Mouse (Mus musculus) kidney, embryonic 15.5 days (tissue): ENCODE data around the gene Qrfpr. TPM values are rescaled to one million over a fixed set of nuclear protein-coding genes. Genes with fewer than 3 reads are reported as not detected.

Experiments used
- ATAC-seq: fragments of 200-750 bp; cut with Nextera tagmentation; replicated peaks from 2 replicates; pipeline ENCODE4 v1.8.0; 2017; ENCODE audit warnings: moderate TSS enrichment; ENCODE audit not compliant: low FRiP score
- H3K27ac ChIP-seq: fragments of 300-500 bp; sonication (generic); 2 replicates; pipeline ENCODE4 v1.5.1; 2015; ENCODE audit warnings: mild to moderate bottlenecking, inconsistent platforms
- H3K27me3 ChIP-seq: fragments of 300-500 bp; sonication (generic); 2 replicates; pipeline ENCODE4 v1.6.1; 2015; ENCODE audit warnings: inconsistent platforms
- H3K36me3 ChIP-seq: fragments of 300-500 bp; sonication (generic); 2 replicates; pipeline ENCODE4 v1.6.1; 2015; ENCODE audit warnings: inconsistent platforms
- H3K4me1 ChIP-seq: fragments of 300-500 bp; sonication (generic); 2 replicates; pipeline ENCODE4 v1.6.1; 2015; ENCODE audit warnings: inconsistent platforms
- H3K4me2 ChIP-seq: fragments of 300-500 bp; sonication (generic); 2 replicates; pipeline ENCODE4 v1.6.1; 2015; ENCODE audit warnings: moderate library complexity, mild to moderate bottlenecking, inconsistent platforms
- H3K4me3 ChIP-seq: fragments of 300-500 bp; sonication (generic); replicated peaks from 2 replicates; pipeline ENCODE4 v1.5.1; 2015; ENCODE audit warnings: mild to moderate bottlenecking, inconsistent platforms
- H3K9ac ChIP-seq: fragments of 300-500 bp; sonication (generic); 2 replicates; pipeline ENCODE4 v1.6.1; 2015; ENCODE audit warnings: mild to moderate bottlenecking, inconsistent platforms
- H3K9me3 ChIP-seq: fragments of 300-500 bp; sonication (generic); replicated peaks from 2 replicates; pipeline ENCODE4 v1.6.1; 2016; ENCODE audit warnings: inconsistent platforms
- WGBS: fragments of 180-500 bp; shearing (Covaris S2); methylation state at CpG from one replicate; pipeline ENCODE4 v1.1.7; 2015; ENCODE audit warnings: mixed read lengths; 5-methylcytosine and 5-hydroxymethylcytosine counted together
- polyA plus RNA-seq: library from polyadenylated mRNA; unstranded; fragments of >200 nt; fragmentation: Nextera tagmentation; extraction: Ambion mirVana; gene quantifications from 2 replicates; pipeline ENCODE4 v1.2.1, GENCODE M21; 2015

Qrfpr gene
- polyA plus RNA-seq, 1 experiment from 2014 or later = not detected

DNA sequence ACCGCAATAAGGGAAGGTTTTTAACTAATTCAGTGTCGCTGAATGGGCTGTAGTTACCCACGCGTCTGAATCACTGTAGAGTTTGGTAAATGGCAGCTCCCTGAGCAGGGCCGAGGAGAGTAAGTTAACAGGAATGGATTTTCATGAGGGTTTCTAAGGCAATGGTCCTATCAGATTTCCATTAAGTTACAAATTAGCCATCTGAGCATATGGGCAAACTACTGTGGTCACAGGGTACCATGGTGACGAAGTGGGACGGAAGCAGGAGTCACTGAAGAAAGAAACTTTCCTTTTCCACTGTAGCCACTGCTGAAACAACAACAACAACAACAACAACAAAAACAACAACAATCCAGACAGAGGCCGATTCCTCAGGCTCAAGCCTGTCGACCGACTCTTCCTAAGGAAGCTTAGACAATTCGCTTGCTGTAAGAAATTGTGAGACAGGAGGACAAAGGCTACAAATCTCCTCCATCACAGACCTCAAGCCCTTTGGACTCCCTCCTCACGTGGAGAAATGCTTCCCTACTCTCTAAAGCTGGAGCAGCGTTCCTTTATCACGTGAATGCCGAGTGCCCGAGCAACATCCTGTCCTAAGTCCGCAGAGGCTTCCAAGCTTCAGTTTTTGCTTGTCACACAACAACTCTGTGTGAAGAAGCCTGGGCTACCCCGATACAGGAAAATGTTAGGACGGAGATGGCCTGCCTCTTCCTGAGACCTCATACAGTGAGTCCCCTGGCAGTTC is 14.4 kb downstream of the Qrfpr start:
- ATAC-seq = peak; percentile 62; the same call in 1 of the 2 replicates
- Histone ChIP-seq H3K9ac (no peak overlapping the region), H3K36me3 (no peaks in the 10 kb centered on the region), H3K4me3 (no peak overlapping the region), H3K4me2 (no peak overlapping the region), H3K27me3 (no peaks in the 10 kb centered on the region), H3K9me3 (no peaks in the 10 kb centered on the region), H3K4me1 (no peaks in the 10 kb centered on the region), H3K27ac (no peak overlapping the region)
- WGBS = 67% methylated on average over 19 of the region's 19 CpGs

DNA sequence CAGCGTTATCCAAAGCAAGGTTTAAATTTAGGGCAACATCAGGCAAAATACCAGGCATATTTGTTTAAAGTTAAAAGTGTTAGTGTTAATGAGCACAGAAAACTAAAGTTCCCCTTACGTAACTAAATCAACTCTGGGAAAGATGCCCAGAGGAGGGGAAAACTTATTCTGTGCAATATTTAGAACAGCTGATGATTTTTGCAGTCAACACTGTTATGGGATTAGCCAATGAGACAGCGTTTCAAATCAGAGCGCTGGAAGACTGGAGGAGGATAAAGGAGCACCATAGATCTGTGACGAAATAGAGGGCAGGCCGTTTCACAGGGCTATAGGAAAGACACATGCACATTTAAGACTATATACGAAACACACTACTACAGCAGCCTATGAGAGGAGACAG is 19.2 kb downstream of the Qrfpr start:
- Histone ChIP-seq H3K36me3 (no peaks in the 10 kb centered on the region), H3K9ac (no peak overlapping the region), H3K27me3 (no peaks in the 10 kb centered on the region), H3K4me3 (no peak overlapping the region), H3K4me2 (no peak overlapping the region), H3K9me3 (no peaks in the 10 kb centered on the region), H3K4me1 (no peaks in the 10 kb centered on the region), H3K27ac (no peak overlapping the region)
- 74% methylated on average over 7 of the region's 7 CpGs for WGBS
- no peak for ATAC-seq

DNA sequence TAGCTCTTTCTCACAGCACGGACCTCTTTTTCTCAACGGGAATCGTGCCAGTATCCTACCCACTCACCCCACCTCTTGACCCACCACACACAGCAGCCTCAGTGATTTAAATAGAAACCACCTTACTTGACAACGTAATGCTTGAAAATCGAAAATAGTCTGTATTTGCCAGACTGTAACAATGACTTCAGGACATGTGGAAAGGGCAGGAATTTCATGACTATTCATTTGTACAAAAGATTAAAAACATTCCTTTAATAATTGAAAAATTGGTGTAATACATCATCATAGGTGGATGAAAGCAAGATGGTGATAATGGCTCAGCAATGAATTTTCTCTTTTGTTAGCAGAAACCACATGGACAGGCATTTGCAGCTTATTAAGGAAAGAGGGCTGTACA is 21.0 kb downstream of the Qrfpr start:
- H3K9me3 ChIP-seq = no peaks in the 10 kb centered on the region
- no peaks in the 10 kb centered on the region for H3K36me3 ChIP-seq
- no peak overlapping the region for H3K4me2 ChIP-seq
- no peak overlapping the region for H3K27ac ChIP-seq
- ATAC-seq = no peak
- no peaks in the 10 kb centered on the region for H3K27me3 ChIP-seq
- no peak overlapping the region for H3K9ac ChIP-seq
- no peaks in the 10 kb centered on the region for H3K4me1 ChIP-seq
- no peak overlapping the region for H3K4me3 ChIP-seq
- 78% methylated on average over 5 of the region's 5 CpGs for WGBS

DNA sequence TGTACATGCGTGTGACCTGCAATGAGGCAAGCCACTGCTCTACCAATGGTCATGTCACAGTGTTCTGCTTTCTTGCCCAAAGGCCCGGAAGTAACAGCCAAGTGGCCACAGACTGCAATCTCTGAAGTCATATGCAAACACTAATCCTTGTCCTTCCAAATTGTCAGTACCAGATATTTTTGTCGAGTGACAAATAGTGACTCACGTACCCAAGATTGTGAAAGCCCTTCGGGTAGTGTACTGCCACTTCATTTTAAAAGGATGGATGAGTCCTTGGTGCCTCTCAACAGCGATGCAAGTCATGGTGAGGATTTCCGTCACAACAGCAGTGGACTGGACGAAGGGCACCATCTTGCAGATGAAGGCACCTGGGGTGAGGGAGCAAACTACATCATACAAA is 32.9 kb downstream of the Qrfpr start:
- no peak overlapping the region for H3K9ac ChIP-seq
- no peaks in the 10 kb centered on the region for H3K36me3 ChIP-seq
- no peak overlapping the region for H3K27ac ChIP-seq
- H3K4me1 ChIP-seq = no peaks in the 10 kb centered on the region
- no peaks in the 10 kb centered on the region for H3K27me3 ChIP-seq
- no peak overlapping the region for H3K4me2 ChIP-seq
- ATAC-seq = no peak
- no peaks in the 10 kb centered on the region for H3K9me3 ChIP-seq
- 90% methylated on average over 8 of the region's 8 CpGs for WGBS
- H3K4me3 ChIP-seq = no peak overlapping the region

DNA sequence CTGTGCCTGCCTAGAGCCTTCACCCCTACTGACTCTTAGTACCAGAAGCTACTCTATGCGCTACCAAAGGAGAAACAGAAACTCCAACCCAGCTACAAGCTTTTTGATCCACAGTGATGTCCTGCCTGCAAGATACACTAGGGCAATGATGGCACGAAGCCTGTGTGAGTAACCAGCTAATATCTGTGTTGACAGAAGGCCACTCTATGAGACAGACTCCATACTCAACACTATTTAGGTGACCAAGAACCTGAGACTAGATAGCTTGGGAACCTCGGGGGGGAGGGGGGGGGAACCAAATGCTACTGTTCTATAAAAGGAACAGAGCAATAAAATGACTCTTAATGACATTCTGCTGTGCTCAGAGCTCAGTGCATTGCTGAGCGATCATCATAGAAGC is 35.6 kb downstream of the Qrfpr start:
- ATAC-seq = no peak
- Histone ChIP-seq H3K9me3 (no peaks in the 10 kb centered on the region), H3K4me1 (no peaks in the 10 kb centered on the region), H3K4me2 (no peak overlapping the region), H3K4me3 (no peak overlapping the region), H3K27me3 (no peaks in the 10 kb centered on the region), H3K27ac (no peak overlapping the region), H3K36me3 (no peaks in the 10 kb centered on the region), H3K9ac (no peak overlapping the region)
- WGBS = 84% methylated on average over 4 of the region's 4 CpGs

DNA sequence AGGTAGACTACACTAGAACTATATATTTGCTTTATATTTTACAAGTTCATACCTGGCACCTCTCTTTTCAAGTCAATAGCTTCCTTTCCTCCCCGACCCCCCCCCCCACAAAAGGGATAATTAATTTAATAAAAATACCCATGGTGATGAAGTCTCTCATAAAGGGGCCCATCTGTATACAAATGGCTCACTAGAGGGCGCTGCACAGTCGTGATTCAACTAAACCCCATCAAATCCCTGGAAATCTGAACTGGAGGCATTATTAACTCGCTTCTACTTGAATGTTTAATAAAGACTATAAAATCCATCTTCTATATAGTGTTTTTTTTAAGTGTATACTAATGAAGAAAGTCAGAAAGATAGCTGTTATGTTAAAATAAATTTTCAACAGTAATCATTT is 40.6 kb downstream of the Qrfpr start:
- WGBS = 13% methylated on average over 4 of the region's 4 CpGs
- no peak overlapping the region for H3K4me3 ChIP-seq
- no peaks in the 10 kb centered on the region for H3K36me3 ChIP-seq
- no peak overlapping the region for H3K4me2 ChIP-seq
- ATAC-seq = no peak
- H3K27ac ChIP-seq = no peak overlapping the region
- no peaks in the 10 kb centered on the region for H3K4me1 ChIP-seq
- no peaks in the 10 kb centered on the region for H3K27me3 ChIP-seq
- H3K9ac ChIP-seq = no peak overlapping the region
- no peaks in the 10 kb centered on the region for H3K9me3 ChIP-seq

DNA sequence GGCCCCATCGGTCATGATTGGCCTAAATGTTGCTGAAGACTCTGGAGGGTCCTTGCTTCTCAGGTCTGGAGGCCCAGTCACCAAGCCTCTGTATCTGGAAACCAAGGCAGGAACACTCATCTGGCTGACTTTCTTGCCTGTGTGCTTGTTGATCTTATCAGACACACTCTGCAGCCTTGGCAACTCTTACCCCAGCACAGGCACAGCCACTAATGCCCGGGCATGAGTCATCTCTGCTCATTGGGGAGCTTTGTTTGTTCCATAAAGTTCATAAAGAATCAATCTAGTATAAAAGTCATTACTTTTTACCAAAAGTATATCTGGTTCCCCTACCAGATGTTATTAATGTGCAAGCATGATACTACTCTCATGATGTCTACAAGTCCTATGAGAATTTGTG is 48.4 kb downstream of the Qrfpr start:
- no peak overlapping the region for H3K27ac ChIP-seq
- no peaks in the 10 kb centered on the region for H3K27me3 ChIP-seq
- 86% methylated on average over 2 of the region's 2 CpGs for WGBS
- H3K9ac ChIP-seq = no peak overlapping the region
- H3K4me1 ChIP-seq = no peaks in the 10 kb centered on the region
- no peak overlapping the region for H3K4me3 ChIP-seq
- H3K36me3 ChIP-seq = peaks cover 10% of the 10 kb centered on the region
- no peak for ATAC-seq
- H3K9me3 ChIP-seq = no peaks in the 10 kb centered on the region
- H3K4me2 ChIP-seq = no peak overlapping the region

DNA sequence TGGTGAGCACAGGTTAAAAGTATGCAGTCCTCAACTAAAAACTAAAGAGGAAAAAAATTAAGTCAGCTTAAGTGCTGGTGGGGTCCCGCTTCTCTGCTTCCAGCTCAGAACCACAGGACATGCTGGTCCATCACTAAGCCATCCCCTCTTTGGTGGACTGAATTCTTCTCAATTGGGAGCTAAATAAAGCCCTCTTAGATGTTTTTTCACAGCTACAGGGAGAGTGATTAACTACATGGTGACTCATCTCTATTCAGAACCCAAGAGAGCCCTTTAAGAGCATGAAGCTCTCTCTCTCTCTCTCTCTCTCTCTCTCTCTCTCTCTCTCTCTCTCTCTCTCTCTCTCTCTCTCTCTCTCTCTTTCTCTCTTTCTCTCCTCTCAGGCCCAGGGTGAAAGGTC is 50.8 kb downstream of the Qrfpr start:
- 94% methylated on average over 1 of the region's 1 CpGs for WGBS
- Histone ChIP-seq H3K9me3 (no peaks in the 10 kb centered on the region), H3K4me1 (no peaks in the 10 kb centered on the region), H3K27me3 (no peaks in the 10 kb centered on the region), H3K9ac (no peak overlapping the region), H3K36me3 (peaks cover 29% of the 10 kb centered on the region), H3K27ac (no peak overlapping the region), H3K4me2 (no peak overlapping the region), H3K4me3 (no peak overlapping the region)
- no peak for ATAC-seq

DNA sequence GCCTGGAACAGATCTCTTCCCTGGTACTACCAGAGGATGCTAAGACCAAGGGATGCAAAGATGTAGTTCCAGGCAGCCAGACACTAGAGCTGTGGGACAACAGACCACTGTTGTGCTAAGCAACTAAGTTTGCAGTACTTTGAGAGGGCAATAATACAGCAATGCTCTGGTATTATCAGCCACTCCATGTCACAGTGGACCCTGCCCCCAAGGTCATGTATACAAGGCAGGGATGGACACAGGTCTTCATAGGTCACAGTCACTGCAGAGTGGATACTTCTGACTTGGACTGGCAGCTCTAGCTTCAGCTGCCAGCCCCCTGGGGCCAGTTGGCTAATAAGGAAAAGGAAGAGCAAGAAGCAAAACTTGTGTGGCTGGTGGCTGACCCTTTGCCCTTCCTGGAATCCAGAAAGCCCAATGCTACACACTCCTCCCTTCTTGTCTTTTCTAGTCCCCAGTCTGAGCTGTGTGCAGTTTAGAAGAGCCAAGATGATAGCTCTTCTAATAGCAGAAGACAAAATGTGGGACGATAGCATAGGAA is 51.4 kb downstream of the Qrfpr start:
- ATAC-seq = no peak
- Histone ChIP-seq H3K9me3 (no peaks in the 10 kb centered on the region), H3K27ac (no peak overlapping the region), H3K9ac (no peak overlapping the region), H3K27me3 (no peaks in the 10 kb centered on the region), H3K4me3 (no peak overlapping the region), H3K36me3 (peaks cover 35% of the 10 kb centered on the region), H3K4me1 (no peaks in the 10 kb centered on the region), H3K4me2 (no peak overlapping the region)
- WGBS = 85% methylated on average over 1 of the region's 1 CpGs

DNA sequence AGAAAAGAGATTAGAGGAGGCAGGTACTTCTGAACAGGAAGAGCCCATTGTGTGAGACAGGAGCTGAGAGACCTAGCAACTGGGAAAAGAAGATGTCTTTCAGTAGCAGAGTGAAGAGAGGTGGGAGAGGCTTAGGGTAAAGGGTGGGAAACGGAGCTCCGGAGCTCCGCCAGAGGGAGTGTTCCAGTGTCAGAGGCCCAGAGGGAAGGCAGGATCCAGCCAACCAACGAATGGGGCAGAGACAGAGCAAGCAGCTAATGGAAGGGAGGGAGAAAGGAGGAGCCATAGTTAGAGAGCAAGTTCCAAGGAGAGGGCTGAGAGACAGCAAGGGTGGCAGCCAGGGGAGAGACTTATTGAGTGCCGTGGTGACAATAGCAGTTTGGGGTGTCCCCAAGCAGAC is 66.8 kb downstream of the Qrfpr start:
- Histone ChIP-seq H3K9me3 (peaks cover 7% of the 10 kb centered on the region; the same call in 1 of the 2 replicates), H3K4me3 (no peak overlapping the region), H3K27ac (no peak overlapping the region), H3K27me3 (no peaks in the 10 kb centered on the region), H3K4me2 (no peak overlapping the region), H3K36me3 (peaks cover 11% of the 10 kb centered on the region), H3K4me1 (peaks cover 20% of the 10 kb centered on the region), H3K9ac (no peak overlapping the region)
- WGBS = 16% methylated on average over 5 of the region's 5 CpGs
- ATAC-seq = no peak

DNA sequence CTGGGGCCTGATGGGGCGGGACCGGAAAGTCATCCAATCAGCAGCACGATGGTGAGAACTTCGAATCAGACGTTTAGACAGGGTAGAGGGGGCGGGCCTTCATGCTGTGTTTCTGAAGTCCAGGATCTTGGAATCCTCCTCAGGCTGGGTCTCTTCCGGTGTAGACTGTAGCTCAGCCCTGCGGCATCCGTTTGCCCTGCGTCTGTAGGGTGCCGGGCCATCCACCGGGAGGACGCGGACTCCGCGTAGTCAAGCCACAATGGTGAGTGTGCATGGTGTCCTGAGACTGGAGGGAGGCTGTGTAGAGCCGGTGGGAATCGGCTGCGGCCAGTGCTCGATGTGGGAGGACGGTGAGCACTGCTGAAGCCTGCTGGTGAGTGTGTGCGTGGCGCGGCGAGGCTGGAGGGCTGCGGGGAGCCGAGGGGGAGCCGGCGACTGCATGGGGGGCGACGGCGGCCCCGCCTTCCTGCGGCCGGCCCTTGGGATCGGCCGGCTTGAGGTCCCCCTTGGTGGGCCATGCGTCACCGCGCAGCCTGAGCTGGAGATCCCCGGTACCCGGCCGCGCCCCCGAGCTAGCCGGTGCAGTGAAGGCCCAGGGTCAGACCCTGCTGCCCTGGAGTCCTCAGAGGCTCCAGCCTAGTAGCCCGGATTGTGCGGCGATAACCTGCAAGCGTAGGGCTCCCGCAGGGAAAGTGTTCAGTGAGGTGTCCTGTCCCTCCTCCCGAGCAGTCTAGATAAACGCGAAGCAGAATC is 71.0 kb downstream of the Qrfpr start, which contains the start of gene D3Ertd254e:
TSS of gene D3Ertd254e (plus strand) at position 84 of the 753 bp plus-strand sequence.
- Histone ChIP-seq H3K27me3 (no peaks in the 10 kb centered on the region), H3K4me1 (peaks cover 20% of the 10 kb centered on the region), H3K36me3 (no peaks in the 10 kb centered on the region), H3K9me3 (no peaks in the 10 kb centered on the region), H3K27ac (peak within 1 kb of the TSS; percentile 94), H3K4me3 (peak within 1 kb of the TSS; percentile 96), H3K4me2 (peak within 1 kb of the TSS; percentile 71), H3K9ac (peak within 1 kb of the TSS; percentile 88)
- WGBS = under 1% methylated on average over 46 of the region's 54 CpGs
- ATAC-seq = peak; percentile 100

DNA sequence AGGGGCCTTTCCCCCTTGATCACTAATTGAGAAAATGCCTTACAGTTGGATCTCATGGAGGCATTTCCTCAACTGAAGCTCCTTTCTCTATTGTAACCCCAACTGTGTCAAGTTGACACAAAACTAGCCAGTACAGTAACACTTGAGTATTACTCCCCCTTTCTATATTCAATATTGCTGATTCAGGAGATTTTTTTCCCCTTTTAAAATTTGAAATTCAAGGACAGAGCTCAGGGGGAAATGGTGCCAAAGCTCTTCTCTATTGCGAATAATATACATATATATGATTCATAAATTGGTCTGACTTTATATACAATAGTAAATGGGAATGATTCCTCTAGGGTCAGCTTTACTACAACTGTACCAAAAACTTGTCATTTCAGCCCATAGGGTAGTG is 71.6 kb downstream of the Qrfpr start:
- H3K36me3 ChIP-seq = no peaks in the 10 kb centered on the region
- H3K9me3 ChIP-seq = no peaks in the 10 kb centered on the region
- no peak overlapping the region for H3K27ac ChIP-seq
- no peak for ATAC-seq
- H3K4me2 ChIP-seq = peak overlapping the region; percentile 71
- H3K27me3 ChIP-seq = no peaks in the 10 kb centered on the region
- H3K4me3 ChIP-seq = peak overlapping the region; percentile 96
- H3K4me1 ChIP-seq = peaks cover 20% of the 10 kb centered on the region
- H3K9ac ChIP-seq = no peak overlapping the region
- WGBS = 17% methylated on average over 1 of the region's 1 CpGs
